Mouse (Mus musculus) adrenal gland (tissue): ENCODE data around the gene Parp9.
"Not testable (repeated sequence)": the region's sequence is repeated elsewhere in the genome, so short reads cannot be mapped to it uniquely, and the experiment has no call there.

Experiments used
- intact Hi-C: fragments of 180-260 bp; cut with DNase I; formaldehyde crosslinking; loops from one replicate; pipeline ENCODE4 v1.15.1; 2025
- long read RNA-seq, 2 experiments: library from polyadenylated mRNA; unstranded; transcript quantifications; one replicate each; pipeline ENCODE4 v2.0.0; 2020; ENCODE audit warnings: borderline replicate concordance in 1 of 2; ENCODE audit not compliant: insufficient replicate concordance in 1 of 2

Parp9 gene
- long read RNA-seq, experiment 1, transcript Parp9-203 (11 exons, 3,548 nt): major isoform, 5 of 14 reads
- long read RNA-seq, experiment 1, partial matches to known transcripts: 7 of 14 reads
- long read RNA-seq, experiment 1, other reads (novel, unspliced or antisense): 2 of 14 reads
- long read RNA-seq, experiment 2, partial matches to known transcripts: 8 of 11 reads
- long read RNA-seq, experiment 2, other reads (novel, unspliced or antisense): 1 of 11 reads

GRCm38 (mm10) chr16:35938211-35939151 is at the start of gene Parp9, which contains the start of gene Dtx3l:
Parp9 (plus strand) TSS chr16:35938470.
Dtx3l (minus strand) TSS chr16:35939151.
- intact Hi-C loops: loop anchor here (1.0 kb wide), 1 partner anchor 64 kb away; no protein-coding TSS in a partner anchor

- intact Hi-C loops: no loop called here
These were observed 49.4 kb upstream of the Parp9 start for GRCm38 (mm10) chr16:35888910-35889309.

GRCm38 (mm10) chr16:35890645-35891044 is 47.6 kb upstream of the Parp9 start:
- intact Hi-C loops: no loop called here

GRCm38 (mm10) chr16:35891603-35892002 is 46.7 kb upstream of the Parp9 start:
- intact Hi-C loops: not testable (repeated sequence)

- intact Hi-C loops: no loop called here
These were observed 43.3 kb upstream of the Parp9 start for GRCm38 (mm10) chr16:35894997-35895396.

- intact Hi-C loops: no loop called here
These were observed 37.7 kb upstream of the Parp9 start for GRCm38 (mm10) chr16:35900541-35900940.

- intact Hi-C loops: no loop called here
These were observed 35.1 kb upstream of the Parp9 start for GRCm38 (mm10) chr16:35903014-35903640.

GRCm38 (mm10) chr16:35904121-35904736 is 34.0 kb upstream of the Parp9 start:
- intact Hi-C loops: no loop called here

- intact Hi-C loops: no loop called here
These were observed 32.9 kb upstream of the Parp9 start for GRCm38 (mm10) chr16:35905355-35905754.

- intact Hi-C loops: no loop called here
These were observed 32.3 kb upstream of the Parp9 start for GRCm38 (mm10) chr16:35905819-35906485.

- intact Hi-C loops: no loop called here
These were observed 31.4 kb upstream of the Parp9 start for GRCm38 (mm10) chr16:35906887-35907286.

- intact Hi-C loops: no loop called here
These were observed 30.7 kb upstream of the Parp9 start for GRCm38 (mm10) chr16:35907432-35908201.

GRCm38 (mm10) chr16:35911449-35911848 is 26.8 kb upstream of the Parp9 start:
- intact Hi-C loops: loop anchor here (5.0 kb wide), 1 partner anchor 39 kb away; the partner anchor contains the start of gene Parp14

- intact Hi-C loops: loop anchor here (5.0 kb wide), 1 partner anchor 41 kb away; the partner anchor contains the start of gene Parp14
These were observed 24.7 kb upstream of the Parp9 start for GRCm38 (mm10) chr16:35913526-35913925.

GRCm38 (mm10) chr16:35914301-35914700 is 24.0 kb upstream of the Parp9 start:
- intact Hi-C loops: loop anchor here (5.0 kb wide), 1 partner anchor 42 kb away; the partner anchor contains the start of gene Parp14

- intact Hi-C loops: no loop called here
These were observed 19.3 kb upstream of the Parp9 start for GRCm38 (mm10) chr16:35918721-35919543.

- intact Hi-C loops: no loop called here
These were observed 16.5 kb upstream of the Parp9 start for GRCm38 (mm10) chr16:35921676-35922235.

GRCm38 (mm10) chr16:35922301-35922895 is 15.9 kb upstream of the Parp9 start:
- intact Hi-C loops: no loop called here
